Mouse (Mus musculus) megakaryocyte-erythroid progenitor cell, adult 5-6 weeks (primary cell): ENCODE data around the gene Fam163b. TPM values are rescaled to one million over a fixed set of nuclear protein-coding genes. Genes with fewer than 3 reads are reported as not detected.
A peak's percentile ranks its signal among the peaks of the same experiment; 100 is the strongest.

Experiments used
- ATAC-seq: replicated peaks from 2 replicates; pipeline ENCODE4 v1.8.0; 2016; ENCODE audit warnings: mild to moderate bottlenecking, inconsistent platforms; ENCODE audit not compliant: severe bottlenecking, poor library complexity, low FRiP score, low TSS enrichment
- total RNA-seq, 2 experiments: library from RNA; stranded (forward) in 1 of 2; stranded (reverse) in 1 of 2; fragments of 200-1000, 215-1000 nt in 1 of 2; fragments of >200 nt in 1 of 2; fragmentation: Nextera tagmentation in 1 of 2; gene quantifications; 2 replicates each; pipeline ENCODE4 v1.2.3; 2014 to 2017

Fam163b gene
- total RNA-seq, 2 experiments from 2014 or later, result not detected

GRCm38 (mm10) chr2:27095178-27095577, 47.1 kb downstream of the Fam163b start:
- no peak for ATAC-seq

GRCm38 (mm10) chr2:27089238-27089637, 53.1 kb downstream of the Fam163b start:
- no peak for ATAC-seq

- ATAC-seq, result no peak
Observed at GRCm38 (mm10) chr2:27088700-27089099, 53.6 kb downstream of the Fam163b start.

- no peak for ATAC-seq
Observed at GRCm38 (mm10) chr2:27088071-27088644, 54.1 kb downstream of the Fam163b start.

- ATAC-seq, result no peak
Observed at GRCm38 (mm10) chr2:27087581-27087980, 54.7 kb downstream of the Fam163b start.

- no peak for ATAC-seq
Observed at GRCm38 (mm10) chr2:27086483-27087010, 55.7 kb downstream of the Fam163b start.

- no peak for ATAC-seq
Observed at GRCm38 (mm10) chr2:27085801-27086200, 56.5 kb downstream of the Fam163b start.

GRCm38 (mm10) chr2:27084963-27085362, 57.3 kb downstream of the Fam163b start:
- no peak for ATAC-seq

GRCm38 (mm10) chr2:27083761-27084475, 58.4 kb downstream of the Fam163b start:
- ATAC-seq, result no peak

- no peak for ATAC-seq
Observed at GRCm38 (mm10) chr2:27079649-27080048, 62.6 kb downstream of the Fam163b start.

- no peak for ATAC-seq
Observed at GRCm38 (mm10) chr2:27079152-27079584, 63.1 kb downstream of the Fam163b start, which contains the start of gene Adamtsl2. TSS of gene Adamtsl2 (plus strand) at chr2:27079379.

- no peak for ATAC-seq
Observed at GRCm38 (mm10) chr2:27078312-27078711, 64.0 kb downstream of the Fam163b start.

GRCm38 (mm10) chr2:27077655-27078244, 64.5 kb downstream of the Fam163b start:
- ATAC-seq, result no peak

GRCm38 (mm10) chr2:27075485-27075884, 66.8 kb downstream of the Fam163b start:
- 0 out of 2 replicates have a peak, but pooled peaks have one; percentile 16 for ATAC-seq

GRCm38 (mm10) chr2:27074804-27075203, 67.5 kb downstream of the Fam163b start:
- no peak for ATAC-seq

- ATAC-seq, result no peak
Observed at GRCm38 (mm10) chr2:27073407-27073806, 68.9 kb downstream of the Fam163b start.

- ATAC-seq, result no peak
Observed at GRCm38 (mm10) chr2:27071978-27072377, 70.3 kb downstream of the Fam163b start, which contains the start of gene Mymk. TSS of gene Mymk (minus strand) at chr2:27072179.

- no peak for ATAC-seq
Observed at GRCm38 (mm10) chr2:27071137-27071536, 71.2 kb downstream of the Fam163b start.

- no peak for ATAC-seq
Observed at GRCm38 (mm10) chr2:27070247-27070813, 72.0 kb downstream of the Fam163b start.

GRCm38 (mm10) chr2:27069646-27070045, 72.6 kb downstream of the Fam163b start:
- ATAC-seq, result no peak
